Mouse (Mus musculus) kidney, embryonic 14.5 days (tissue): ENCODE data around the gene Porcn. TPM values are rescaled to one million over a fixed set of nuclear protein-coding genes. Genes with fewer than 3 reads are reported as not detected.

Source experiments
- ATAC-seq: fragments of 200-750 bp; cut with Nextera tagmentation; 2 replicates; pipeline ENCODE4 v1.8.0; 2017; ENCODE audit warnings: moderate number of reproducible peaks, mild to moderate bottlenecking, moderate TSS enrichment, moderate library complexity; ENCODE audit not compliant: low FRiP score, low TSS enrichment
- H3K27ac ChIP-seq: fragments of 300-500 bp; sonication (generic); 2 replicates; pipeline ENCODE4 v1.5.1; 2014; ENCODE audit warnings: low read depth, mild to moderate bottlenecking, low read length, moderate library complexity, mixed read lengths
- H3K27me3 ChIP-seq: fragments of 300-500 bp; sonication (generic); 2 replicates; pipeline ENCODE4 v1.6.1; 2014; ENCODE audit warnings: mild to moderate bottlenecking, low read length; ENCODE audit not compliant: control insufficient read depth, insufficient read depth
- H3K36me3 ChIP-seq: fragments of 300-500 bp; sonication (generic); 2 replicates; pipeline ENCODE4 v1.6.1; 2014; ENCODE audit warnings: low read length, mixed read lengths; ENCODE audit not compliant: control insufficient read depth, insufficient read depth
- H3K4me1 ChIP-seq: fragments of 300-500 bp; sonication (generic); 2 replicates; pipeline ENCODE4 v1.6.1; 2014; ENCODE audit warnings: low read length, mixed read lengths; ENCODE audit not compliant: control insufficient read depth, insufficient read depth
- H3K4me2 ChIP-seq: fragments of 300-500 bp; sonication (generic); replicated peaks from 2 replicates; pipeline ENCODE4 v1.6.1; 2014; ENCODE audit warnings: low read depth, mild to moderate bottlenecking, low read length
- H3K4me3 ChIP-seq: fragments of 300-500 bp; sonication (generic); 2 replicates; pipeline ENCODE4 v1.5.1; 2014; ENCODE audit warnings: mild to moderate bottlenecking, low read length
- H3K9ac ChIP-seq: fragments of 300-500 bp; sonication (generic); 2 replicates; pipeline ENCODE4 v1.6.1; 2014; ENCODE audit warnings: low read depth, mild to moderate bottlenecking, low read length, moderate library complexity
- H3K9me3 ChIP-seq: fragments of 300-500 bp; sonication (generic); 2 replicates; pipeline ENCODE4 v1.6.1; 2016; ENCODE audit warnings: low read length; ENCODE audit not compliant: control insufficient read depth
- WGBS: fragments of 180-500 bp; shearing (Covaris S2); extraction: QIAGEN DNeasy Blood & Tissue Kit; methylation state at CpG from one replicate; pipeline ENCODE4 v1.1.7; 2014; 5-methylcytosine and 5-hydroxymethylcytosine counted together
- polyA plus RNA-seq: library from polyadenylated mRNA; unstranded; fragments of >200 nt; fragmentation: Nextera tagmentation; extraction: Ambion mirVana; gene quantifications from 2 replicates; pipeline ENCODE4 v1.2.1, GENCODE M21; 2014

Porcn gene
- polyA plus RNA-seq, 1 experiment from 2014 or later = 8.1 TPM

DNA sequence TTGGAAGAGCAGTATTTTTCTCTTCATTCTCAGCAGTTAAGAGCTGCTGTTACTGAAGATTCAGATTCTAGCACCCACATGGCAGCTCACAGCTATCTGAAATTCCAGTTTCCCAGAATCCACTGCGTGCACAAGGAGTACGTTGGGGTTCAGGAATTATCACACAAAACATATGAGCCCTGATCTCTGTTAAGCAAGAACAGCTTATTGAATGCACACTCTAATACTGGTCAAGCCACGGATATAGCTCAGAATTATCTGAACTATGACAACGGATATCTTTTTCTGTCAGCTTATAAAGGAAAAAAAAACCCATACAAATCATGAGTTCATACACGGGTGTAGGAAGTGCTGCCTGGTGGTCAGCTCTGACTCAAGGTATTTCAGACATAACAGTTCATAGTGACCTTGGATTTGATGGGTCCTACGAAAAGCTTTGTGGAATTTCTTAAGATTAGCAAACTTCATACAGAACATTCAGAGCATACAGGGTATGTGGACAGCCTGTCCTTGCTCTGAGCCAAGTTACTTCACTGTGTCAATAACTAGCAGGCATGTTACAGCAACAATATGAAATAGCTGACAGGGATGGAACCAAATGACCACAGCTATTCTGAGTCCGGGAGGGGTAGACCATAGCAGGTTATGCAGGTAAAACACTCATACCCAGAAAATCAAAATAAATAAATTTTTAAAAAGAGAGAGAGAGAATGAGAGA lies 5.3 kb upstream of the Porcn start:
- Histone ChIP-seq H3K36me3 (no peaks in the 10 kb centered on the region), H3K9ac (no peak overlapping the region), H3K9me3 (no peaks in the 10 kb centered on the region), H3K4me2 (no peak overlapping the region), H3K27ac (no peak overlapping the region), H3K4me3 (no peak overlapping the region), H3K27me3 (no peaks in the 10 kb centered on the region), H3K4me1 (no peaks in the 10 kb centered on the region)
- ATAC-seq = no peak
- WGBS = 78% methylated on average over 7 of the region's 7 CpGs

DNA sequence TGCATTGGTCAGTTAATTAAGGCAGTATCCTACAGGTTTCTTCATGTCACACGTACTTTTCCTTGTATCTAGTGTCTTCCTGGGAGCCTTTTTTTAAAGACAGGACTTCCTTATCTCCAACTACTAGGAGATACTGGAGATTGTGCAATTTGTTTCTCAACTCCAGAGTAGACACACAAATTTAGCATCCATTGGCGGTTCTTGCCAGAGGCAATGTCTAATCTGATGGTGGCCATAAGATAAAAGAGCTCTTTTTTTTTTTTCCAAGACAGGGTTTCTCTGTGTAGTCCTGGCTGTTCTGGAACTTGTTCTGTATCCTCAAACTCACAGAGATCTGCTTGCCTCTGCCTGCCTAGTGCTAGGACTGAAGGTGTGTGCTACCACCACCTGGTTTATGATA lies 3.4 kb upstream of the Porcn start:
- H3K4me2 ChIP-seq = no peak overlapping the region
- no peaks in the 10 kb centered on the region for H3K27me3 ChIP-seq
- H3K9ac ChIP-seq = no peak overlapping the region
- H3K4me3 ChIP-seq = no peak overlapping the region
- no peaks in the 10 kb centered on the region for H3K36me3 ChIP-seq
- H3K4me1 ChIP-seq = no peaks in the 10 kb centered on the region
- H3K9me3 ChIP-seq = no peaks in the 10 kb centered on the region
- no peak overlapping the region for H3K27ac ChIP-seq
- WGBS = 68% methylated on average over 2 of the region's 2 CpGs
- ATAC-seq = no peak

DNA sequence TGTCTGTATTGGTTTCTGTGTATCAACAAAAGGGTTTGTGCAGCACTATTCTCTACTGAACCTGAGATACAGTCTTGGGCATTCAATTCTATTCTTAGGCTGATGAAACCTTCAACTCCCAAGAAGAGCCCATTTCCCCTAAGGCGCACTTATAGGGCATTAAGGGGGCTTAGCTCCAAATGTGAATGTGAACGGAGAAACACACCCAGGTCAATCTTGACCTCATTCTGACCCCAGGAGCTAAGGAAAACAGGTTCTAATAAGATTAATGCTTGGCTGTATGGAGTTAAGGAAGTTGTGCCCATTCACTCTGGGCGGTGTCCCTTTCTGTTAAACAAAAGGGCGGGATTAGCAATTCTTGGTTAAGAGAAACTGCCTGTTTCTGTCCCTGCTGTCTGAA lies 899 bp upstream of the Porcn start:
- H3K9me3 ChIP-seq = no peaks in the 10 kb centered on the region
- H3K27ac ChIP-seq = no peak overlapping the region
- H3K27me3 ChIP-seq = no peaks in the 10 kb centered on the region
- no peak for ATAC-seq
- no peak overlapping the region for H3K4me2 ChIP-seq
- H3K4me1 ChIP-seq = no peaks in the 10 kb centered on the region
- H3K36me3 ChIP-seq = no peaks in the 10 kb centered on the region
- H3K9ac ChIP-seq = no peak overlapping the region
- 38% methylated on average over 4 of the region's 4 CpGs for WGBS
- no peak overlapping the region for H3K4me3 ChIP-seq

DNA sequence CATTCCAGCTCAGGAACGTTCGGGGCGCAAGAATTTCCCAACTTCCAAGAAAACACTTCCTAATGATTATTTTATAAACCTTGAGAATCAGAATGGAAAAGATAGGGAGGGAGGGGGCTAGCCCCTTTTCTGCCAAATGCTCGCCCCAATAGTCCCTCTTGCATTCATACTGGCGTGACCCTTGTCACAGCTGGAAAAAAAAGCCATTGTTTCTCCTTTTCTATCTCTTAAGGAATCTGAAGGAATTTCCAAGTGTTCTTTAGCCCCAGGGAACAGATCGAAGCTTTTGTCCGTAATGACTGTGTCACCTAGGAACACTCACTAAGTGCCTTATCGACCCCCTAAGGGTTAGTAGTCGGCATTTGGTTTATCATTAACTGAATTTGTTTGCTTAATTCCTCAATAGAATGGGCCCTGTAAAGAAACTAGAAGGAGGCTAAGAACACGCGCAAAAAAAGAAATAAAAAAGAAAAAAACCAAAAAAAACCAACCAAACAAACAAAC lies 421 bp upstream of the Porcn start:
- peak overlapping the region; percentile 45 for H3K4me3 ChIP-seq
- peak overlapping the region; percentile 49 for H3K4me2 ChIP-seq
- no peak overlapping the region for H3K27ac ChIP-seq
- no peaks in the 10 kb centered on the region for H3K27me3 ChIP-seq
- no peaks in the 10 kb centered on the region for H3K9me3 ChIP-seq
- H3K4me1 ChIP-seq = no peaks in the 10 kb centered on the region
- H3K36me3 ChIP-seq = no peaks in the 10 kb centered on the region
- WGBS = 23% methylated on average over 11 of the region's 11 CpGs
- H3K9ac ChIP-seq = no peak overlapping the region
- ATAC-seq = 0 out of 2 replicates have a peak, but pooled peaks have one; percentile 12

DNA sequence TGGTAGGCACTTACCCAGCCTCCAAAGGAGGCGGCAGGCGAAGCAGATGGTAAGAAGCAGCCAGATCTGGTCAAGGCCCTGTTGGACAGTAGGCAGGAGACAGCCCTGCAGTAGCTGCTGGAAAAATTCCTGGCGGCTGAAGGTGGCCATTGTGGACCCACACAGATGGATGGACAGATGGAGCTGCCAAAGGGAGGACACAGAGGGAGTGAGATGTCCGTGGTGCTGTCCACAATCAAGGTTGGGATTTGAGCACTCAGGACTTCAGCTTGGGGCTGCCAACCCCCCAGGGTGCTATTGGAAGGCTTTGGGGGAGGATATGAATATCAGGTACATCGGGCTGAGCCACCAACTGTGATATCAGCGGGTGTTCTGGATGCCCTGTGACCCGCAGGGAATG lies 774 bp downstream of the Porcn start:
- WGBS = 43% methylated on average over 7 of the region's 7 CpGs
- Histone ChIP-seq H3K4me3 (peak overlapping the region; percentile 45), H3K4me1 (no peaks in the 10 kb centered on the region), H3K27me3 (no peaks in the 10 kb centered on the region), H3K9ac (peak overlapping the region; percentile 57; the same call in 1 of the 2 replicates), H3K27ac (no peak overlapping the region), H3K36me3 (no peaks in the 10 kb centered on the region), H3K9me3 (no peaks in the 10 kb centered on the region), H3K4me2 (peak overlapping the region; percentile 49)
- no peak for ATAC-seq

DNA sequence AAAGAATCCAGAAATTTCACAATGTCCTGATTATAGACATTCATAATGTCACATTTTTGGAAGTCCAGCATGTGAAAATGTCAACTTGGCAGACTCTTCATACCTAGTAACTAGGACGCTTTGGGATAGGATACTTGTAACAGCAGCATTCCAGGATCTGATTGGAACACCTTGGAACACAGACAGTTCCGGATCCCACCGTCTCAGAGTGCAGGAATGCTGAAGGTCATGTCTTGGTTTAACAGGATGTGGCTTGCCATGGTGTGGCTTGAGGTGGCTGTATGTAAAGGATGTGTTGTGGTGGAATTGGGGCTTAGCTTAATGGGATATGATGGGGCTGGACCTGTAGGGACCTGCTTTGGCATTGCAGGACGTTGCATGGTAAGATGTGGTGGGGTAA lies 1.2 kb downstream of the Porcn start:
- H3K4me1 ChIP-seq = no peaks in the 10 kb centered on the region
- no peaks in the 10 kb centered on the region for H3K36me3 ChIP-seq
- H3K9me3 ChIP-seq = no peaks in the 10 kb centered on the region
- no peak overlapping the region for H3K4me2 ChIP-seq
- 77% methylated on average over 4 of the region's 4 CpGs for WGBS
- no peak overlapping the region for H3K27ac ChIP-seq
- H3K27me3 ChIP-seq = no peaks in the 10 kb centered on the region
- no peak overlapping the region for H3K9ac ChIP-seq
- no peak overlapping the region for H3K4me3 ChIP-seq
- no peak for ATAC-seq

DNA sequence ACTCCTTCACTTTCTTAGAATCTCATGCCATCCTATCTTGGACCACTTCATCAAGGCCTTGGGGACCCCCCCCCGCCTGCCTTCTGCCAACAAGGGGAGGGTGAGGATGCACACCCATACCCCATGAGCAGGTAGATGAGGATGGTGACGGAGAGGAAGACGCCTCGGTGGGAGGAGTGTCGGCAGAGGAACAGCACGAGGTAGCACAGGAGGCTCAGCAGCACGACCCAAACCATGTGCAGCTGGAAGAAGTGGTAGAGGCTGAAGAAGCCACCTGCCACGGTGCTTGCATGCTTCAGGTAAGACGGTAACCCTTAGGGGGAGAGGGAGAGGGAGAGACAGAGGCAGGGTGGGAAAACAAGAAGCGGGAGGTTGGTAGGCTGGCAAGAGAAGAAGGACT lies 2.2 kb downstream of the Porcn start:
- Histone ChIP-seq H3K36me3 (no peaks in the 10 kb centered on the region), H3K4me1 (no peaks in the 10 kb centered on the region), H3K9ac (no peak overlapping the region), H3K4me2 (no peak overlapping the region), H3K9me3 (no peaks in the 10 kb centered on the region), H3K4me3 (no peak overlapping the region), H3K27ac (no peak overlapping the region), H3K27me3 (no peaks in the 10 kb centered on the region)
- 86% methylated on average over 10 of the region's 10 CpGs for WGBS
- ATAC-seq = no peak

DNA sequence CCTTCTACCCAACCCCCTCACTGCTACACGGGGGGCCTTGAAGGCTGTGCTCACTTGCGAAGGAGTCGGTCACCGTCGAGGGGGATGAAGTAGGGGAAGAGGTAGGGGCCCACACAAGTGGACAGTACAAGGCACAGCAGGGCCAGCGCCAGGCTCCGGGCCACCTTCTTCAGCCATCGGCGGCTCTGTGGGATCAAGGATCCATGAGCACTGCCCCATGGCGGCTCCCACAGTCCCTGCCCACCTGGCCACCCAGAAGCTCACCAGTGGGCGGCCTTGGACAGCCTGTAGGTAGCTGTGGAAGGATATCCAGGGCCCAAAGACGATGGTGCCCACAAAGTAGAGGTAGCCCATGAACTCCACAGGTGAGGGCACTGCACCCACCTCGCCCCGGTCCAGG lies 3.2 kb downstream of the Porcn start:
- no peaks in the 10 kb centered on the region for H3K4me1 ChIP-seq
- ATAC-seq = no peak
- no peak overlapping the region for H3K9ac ChIP-seq
- H3K4me3 ChIP-seq = no peak overlapping the region
- no peak overlapping the region for H3K27ac ChIP-seq
- no peaks in the 10 kb centered on the region for H3K27me3 ChIP-seq
- H3K36me3 ChIP-seq = no peaks in the 10 kb centered on the region
- no peaks in the 10 kb centered on the region for H3K9me3 ChIP-seq
- no peak overlapping the region for H3K4me2 ChIP-seq
- 85% methylated on average over 14 of the region's 14 CpGs for WGBS

DNA sequence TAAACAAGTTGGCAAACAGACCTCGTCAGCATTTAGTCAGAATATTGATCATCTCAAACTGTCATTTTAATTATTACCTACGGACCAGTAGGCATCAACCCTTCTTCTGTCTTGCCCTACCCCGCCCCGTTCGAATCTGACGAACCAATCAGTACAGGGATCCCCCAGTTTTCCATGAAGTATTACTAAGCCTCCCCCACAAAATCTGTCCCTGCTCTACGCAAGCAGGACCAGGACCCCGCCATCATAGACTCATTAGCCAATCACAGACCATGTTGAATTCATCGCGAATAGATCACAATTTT lies 13.0 kb downstream of the Porcn start, which contains the start of gene Ebp:
Gene Ebp, minus strand, starts transcription at position 94 of the 305 bp plus-strand sequence.
- ATAC-seq = peak; percentile 18; the same call in 1 of the 2 replicates
- Histone ChIP-seq H3K36me3 (no peaks in the 10 kb centered on the region), H3K4me1 (no peaks in the 10 kb centered on the region), H3K9ac (peak within 1 kb of the TSS; percentile 60; the same call in 1 of the 2 replicates), H3K9me3 (no peaks in the 10 kb centered on the region), H3K4me2 (peak within 1 kb of the TSS; percentile 47), H3K27me3 (no peaks in the 10 kb centered on the region), H3K27ac (0 out of 2 replicates have a peak within 1 kb of the TSS, but pooled peaks have one; percentile 20), H3K4me3 (peak within 1 kb of the TSS; percentile 51)
- 31% methylated on average over 10 of the region's 10 CpGs for WGBS
